Mouse (Mus musculus) heart, embryonic 16.5 days (tissue): ENCODE data around the gene Wasf2. TPM values are rescaled to one million over a fixed set of nuclear protein-coding genes. Genes with fewer than 3 reads are reported as not detected.

Source experiments
- ATAC-seq: fragments of 200-750 bp; cut with Nextera tagmentation; replicated peaks from 2 replicates; pipeline ENCODE4 v1.8.0; 2017; ENCODE audit warnings: moderate number of reproducible peaks; ENCODE audit not compliant: insufficient read depth, low FRiP score; ENCODE audit errors: extremely low read depth
- H3K27ac ChIP-seq: fragments of 300-500 bp; sonication (generic); 2 replicates; pipeline ENCODE4 v1.5.1; 2014; ENCODE audit warnings: mild to moderate bottlenecking, low read length, control low read depth, moderate library complexity
- H3K27me3 ChIP-seq: fragments of 300-500 bp; sonication (generic); 2 replicates; pipeline ENCODE4 v1.6.1; 2014; ENCODE audit warnings: low read length, mixed read lengths; ENCODE audit not compliant: control insufficient read depth, insufficient read depth
- H3K36me3 ChIP-seq: fragments of 300-500 bp; sonication (generic); 2 replicates; pipeline ENCODE4 v1.6.1; 2014; ENCODE audit not compliant: control insufficient read depth, insufficient read depth
- H3K4me1 ChIP-seq: fragments of 300-500 bp; sonication (generic); 2 replicates; pipeline ENCODE4 v1.6.1; 2014; ENCODE audit warnings: low read length, mixed read lengths; ENCODE audit not compliant: control insufficient read depth, insufficient read depth
- H3K4me2 ChIP-seq: fragments of 300-500 bp; sonication (generic); 2 replicates; pipeline ENCODE4 v1.6.1; 2014; ENCODE audit warnings: low read depth, mild to moderate bottlenecking, control low read depth, low read length
- H3K4me3 ChIP-seq: fragments of 300-500 bp; sonication (generic); 2 replicates; pipeline ENCODE4 v1.5.1; 2014; ENCODE audit warnings: mild to moderate bottlenecking, control low read depth, low read length
- H3K9ac ChIP-seq: fragments of 300-500 bp; sonication (generic); 2 replicates; pipeline ENCODE4 v1.6.1; 2014; ENCODE audit warnings: low read length, control low read depth
- H3K9me3 ChIP-seq: fragments of 300-500 bp; sonication (generic); replicated peaks from 2 replicates; pipeline ENCODE4 v1.6.1; 2016; ENCODE audit warnings: low read length; ENCODE audit not compliant: control insufficient read depth
- WGBS: fragments of 180-500 bp; shearing (Covaris S2); extraction: QIAGEN DNeasy Blood & Tissue Kit; methylation state at CpG from one replicate; pipeline ENCODE4 v1.1.7; 2014; 5-methylcytosine and 5-hydroxymethylcytosine counted together
- polyA plus RNA-seq: library from polyadenylated mRNA; unstranded; fragments of >200 nt; fragmentation: Nextera tagmentation; extraction: Ambion mirVana; gene quantifications from 2 replicates; pipeline ENCODE4 v1.2.1, GENCODE M21; 2015

Gene Wasf2
- polyA plus RNA-seq, 1 experiment from 2014 or later, result 45.0 TPM

GRCm38 (mm10) chr4:133089319-133089718, 41.0 kb upstream of the Wasf2 start:
- Histone ChIP-seq H3K4me2 (no peak overlapping the region), H3K36me3 (no peaks in the 10 kb centered on the region), H3K4me1 (peaks cover 91% of the 10 kb centered on the region), H3K4me3 (no peak overlapping the region), H3K27ac (peak overlapping the region; percentile 41), H3K27me3 (no peaks in the 10 kb centered on the region), H3K9ac (no peak overlapping the region), H3K9me3 (no peaks in the 10 kb centered on the region)
- ATAC-seq, result no peak
- WGBS, result 69% methylated on average over 9 of the region's 9 CpGs

- H3K4me3 ChIP-seq, result no peak overlapping the region
These were observed 40.5 kb upstream of the Wasf2 start for GRCm38 (mm10) chr4:133089802-133090201.

DNA sequence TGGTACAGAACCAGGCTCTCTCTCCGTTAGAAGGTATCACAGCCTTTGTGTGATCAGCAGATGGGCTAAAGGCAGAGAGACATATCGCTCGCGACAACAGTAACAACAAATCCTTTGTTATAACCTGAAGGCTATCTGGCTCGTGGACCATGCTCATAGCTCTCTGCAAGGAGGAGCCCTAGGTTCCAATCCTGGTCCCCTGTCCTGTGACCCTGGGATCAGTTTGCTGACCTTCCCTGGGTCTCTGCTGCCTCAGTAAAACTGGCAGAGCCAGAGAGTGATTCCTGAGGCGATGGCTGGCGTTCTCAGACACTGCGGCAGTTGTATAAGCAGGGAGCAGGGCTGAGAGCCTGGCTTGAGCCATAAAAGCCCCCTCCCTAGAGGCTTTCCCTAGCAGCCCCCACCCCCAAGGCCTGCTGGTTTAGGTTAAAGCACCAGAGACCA, 40.0 kb upstream of the Wasf2 start:
- Histone ChIP-seq H3K9ac (peak overlapping the region; percentile 69), H3K9me3 (no peaks in the 10 kb centered on the region), H3K36me3 (no peaks in the 10 kb centered on the region), H3K4me2 (peak overlapping the region; percentile 39), H3K4me3 (no peak overlapping the region), H3K27ac (peak overlapping the region; percentile 96), H3K27me3 (no peaks in the 10 kb centered on the region), H3K4me1 (peaks cover 92% of the 10 kb centered on the region)
- ATAC-seq, result peak; percentile 2; the same call in 1 of the 2 replicates
- 31% methylated on average over 8 of the region's 8 CpGs for WGBS

More at GRCm38 (mm10) chr4:133089802-133090201, 40.5 kb upstream of the Wasf2 start:
- no peak for ATAC-seq
- H3K36me3 ChIP-seq, result no peaks in the 10 kb centered on the region
- no peaks in the 10 kb centered on the region for H3K27me3 ChIP-seq
- peak overlapping the region; percentile 96 for H3K27ac ChIP-seq
- WGBS, result 77% methylated on average over 4 of the region's 4 CpGs
- H3K9ac ChIP-seq, result peak overlapping the region; percentile 69
- peaks cover 91% of the 10 kb centered on the region for H3K4me1 ChIP-seq
- H3K4me2 ChIP-seq, result 0 out of 2 replicates have a peak overlapping the region, but pooled peaks have one; percentile 39
- no peaks in the 10 kb centered on the region for H3K9me3 ChIP-seq

DNA sequence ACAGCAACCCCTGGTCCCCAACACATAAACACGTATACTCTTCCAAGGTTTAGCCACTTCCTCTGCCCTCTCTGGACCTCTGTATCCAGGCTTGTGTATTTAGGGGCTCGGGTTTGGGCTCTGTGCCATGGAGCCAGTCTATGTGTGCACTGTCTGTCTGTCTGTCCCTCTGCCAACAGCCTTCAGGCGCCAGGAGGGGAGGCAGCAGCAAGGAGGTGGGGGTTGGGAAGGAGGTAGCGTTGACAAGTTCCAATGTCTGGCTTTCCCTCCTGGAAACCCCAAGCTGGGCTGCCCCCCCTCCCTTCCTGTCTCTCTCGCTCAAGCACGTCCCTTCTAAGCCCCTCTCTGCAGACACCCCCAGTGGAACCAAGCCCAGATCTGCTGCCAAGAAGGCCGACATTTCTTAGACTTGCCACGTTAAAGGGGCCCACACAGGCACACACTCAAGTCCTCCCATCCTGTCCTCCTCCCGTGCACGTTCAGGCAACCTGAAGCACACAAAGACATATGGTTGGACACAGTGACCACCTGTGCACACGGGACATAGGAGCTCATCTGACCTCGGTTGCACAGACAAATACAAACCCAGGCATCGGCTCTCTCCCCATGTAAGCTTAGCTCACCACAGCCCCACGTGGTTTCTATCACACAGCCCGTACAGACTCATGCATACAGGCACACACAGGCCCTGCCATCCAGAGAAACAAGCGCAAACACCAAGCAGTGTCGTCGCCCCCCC, 39.4 kb upstream of the Wasf2 start:
- H3K27me3 ChIP-seq, result no peaks in the 10 kb centered on the region
- H3K27ac ChIP-seq, result peak overlapping the region; percentile 96
- no peak overlapping the region for H3K4me3 ChIP-seq
- no peaks in the 10 kb centered on the region for H3K9me3 ChIP-seq
- H3K9ac ChIP-seq, result peak overlapping the region; percentile 69
- peaks cover 91% of the 10 kb centered on the region for H3K4me1 ChIP-seq
- no peaks in the 10 kb centered on the region for H3K36me3 ChIP-seq
- ATAC-seq, result peak; percentile 20
- H3K4me2 ChIP-seq, result peak overlapping the region; percentile 39
- 9% methylated on average over 16 of the region's 18 CpGs for WGBS

DNA sequence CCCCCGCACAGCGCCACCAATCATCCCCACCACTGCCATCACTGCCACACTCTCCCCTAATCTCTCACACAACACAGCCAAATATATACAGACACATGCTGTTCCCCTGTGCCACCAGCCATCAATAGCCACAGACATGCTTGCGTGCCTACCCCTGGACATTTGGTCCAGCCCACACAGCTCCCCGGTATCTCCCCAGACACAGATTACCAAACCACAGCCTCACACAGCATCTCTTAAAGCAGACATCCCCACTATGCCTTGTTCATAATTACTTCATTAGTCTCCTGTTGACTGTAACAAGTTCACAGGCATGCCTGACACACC, 38.9 kb upstream of the Wasf2 start:
- peaks cover 86% of the 10 kb centered on the region for H3K4me1 ChIP-seq
- ATAC-seq, result no peak
- WGBS, result 44% methylated on average over 3 of the region's 4 CpGs

GRCm38 (mm10) chr4:133092453-133092901, 37.8 kb upstream of the Wasf2 start:
- Histone ChIP-seq H3K9ac (peak overlapping the region; percentile 75), H3K9me3 (no peaks in the 10 kb centered on the region), H3K27me3 (no peaks in the 10 kb centered on the region), H3K4me2 (peak overlapping the region; percentile 62), H3K4me3 (peak overlapping the region; percentile 20), H3K4me1 (peaks cover 77% of the 10 kb centered on the region), H3K36me3 (no peaks in the 10 kb centered on the region), H3K27ac (peak overlapping the region; percentile 96)
- WGBS, result 4% methylated on average over 18 of the region's 18 CpGs
- peak; percentile 15; the same call in 1 of the 2 replicates for ATAC-seq

More for the DNA sequence above, 38.9 kb upstream of the Wasf2 start:
- Histone ChIP-seq H3K9me3 (no peaks in the 10 kb centered on the region), H3K9ac (peak overlapping the region; percentile 69; the same call in 1 of the 2 replicates), H3K27me3 (no peaks in the 10 kb centered on the region), H3K4me2 (peak overlapping the region; percentile 39; the same call in 1 of the 2 replicates), H3K27ac (peak overlapping the region; percentile 96), H3K36me3 (no peaks in the 10 kb centered on the region), H3K4me3 (no peak overlapping the region)

GRCm38 (mm10) chr4:133093056-133093455, 37.2 kb upstream of the Wasf2 start:
- Histone ChIP-seq H3K4me3 (no peak overlapping the region), H3K27me3 (no peaks in the 10 kb centered on the region), H3K4me2 (no peak overlapping the region; the same call in 1 of the 2 replicates), H3K9me3 (no peaks in the 10 kb centered on the region), H3K36me3 (no peaks in the 10 kb centered on the region), H3K4me1 (peaks cover 72% of the 10 kb centered on the region), H3K27ac (peak overlapping the region; percentile 96), H3K9ac (peak overlapping the region; percentile 34; the same call in 1 of the 2 replicates)
- whole genome bisulfite sequencing, result 52% methylated on average over 6 of the region's 6 CpGs
- ATAC-seq, result no peak

DNA sequence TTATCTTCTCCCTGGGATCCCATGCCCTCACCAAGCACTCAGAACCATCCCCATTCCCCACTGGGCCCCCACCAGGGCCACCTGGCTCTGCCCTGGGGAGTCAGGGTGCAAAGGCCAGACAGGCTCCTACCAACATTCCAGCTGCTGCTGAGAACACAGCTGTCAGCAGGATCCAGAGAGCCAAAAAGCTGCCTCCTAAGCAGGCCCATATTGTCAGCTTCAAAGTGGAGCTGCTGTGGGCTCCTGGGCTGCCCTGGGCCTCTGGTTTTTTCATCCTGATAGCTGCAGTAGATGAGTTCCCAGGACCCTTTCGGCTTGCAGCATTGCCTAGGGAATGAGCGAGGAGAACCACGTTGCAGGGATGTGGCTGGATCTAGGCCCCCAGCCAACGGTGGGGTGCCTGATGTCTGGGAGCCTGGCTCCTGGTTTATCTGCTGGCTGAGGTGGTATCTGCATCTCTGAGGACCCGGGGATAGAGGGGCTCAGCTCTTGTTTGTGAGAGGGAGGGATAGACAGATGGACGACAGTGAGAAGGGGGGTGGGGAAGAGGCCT, 36.7 kb upstream of the Wasf2 start:
- Histone ChIP-seq H3K4me3 (no peak overlapping the region), H3K9ac (peak overlapping the region; percentile 34; the same call in 1 of the 2 replicates), H3K27ac (peak overlapping the region; percentile 96), H3K9me3 (no peaks in the 10 kb centered on the region), H3K36me3 (no peaks in the 10 kb centered on the region), H3K27me3 (no peaks in the 10 kb centered on the region), H3K4me2 (no peak overlapping the region), H3K4me1 (peaks cover 67% of the 10 kb centered on the region)
- WGBS, result 9% methylated on average over 6 of the region's 6 CpGs
- no peak for ATAC-seq

DNA sequence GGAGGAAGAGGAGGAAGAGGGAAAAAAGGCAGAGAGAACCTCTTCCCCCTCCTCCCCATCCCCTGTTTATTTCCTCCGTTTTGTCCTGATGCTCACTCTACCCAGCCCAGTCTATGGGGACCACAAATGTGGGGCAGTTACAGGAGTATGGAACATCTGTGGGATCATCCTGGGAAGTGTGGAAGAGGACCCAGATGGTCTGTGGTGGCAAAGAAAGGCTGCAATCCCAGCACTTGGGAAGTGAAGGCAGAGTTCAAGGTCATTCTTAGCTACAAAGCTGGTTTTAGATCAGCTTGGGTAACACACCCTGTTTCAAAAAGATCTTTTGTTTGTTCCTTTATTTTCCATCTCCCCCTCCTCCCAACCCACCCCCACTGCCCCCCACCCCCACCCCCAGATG, 36.0 kb upstream of the Wasf2 start:
- peaks cover 64% of the 10 kb centered on the region for H3K4me1 ChIP-seq
- H3K9me3 ChIP-seq, result no peaks in the 10 kb centered on the region
- H3K4me2 ChIP-seq, result no peak overlapping the region
- H3K36me3 ChIP-seq, result no peaks in the 10 kb centered on the region
- H3K27me3 ChIP-seq, result no peaks in the 10 kb centered on the region
- no peak for ATAC-seq
- WGBS, result 46% methylated on average over 1 of the region's 1 CpGs
- no peak overlapping the region for H3K4me3 ChIP-seq
- H3K27ac ChIP-seq, result peak overlapping the region; percentile 96
- H3K9ac ChIP-seq, result peak overlapping the region; percentile 20; the same call in 1 of the 2 replicates
